Mouse (Mus musculus): ENCODE results near the gene Rph3a.

- TF ChIP-seq GATA1 (IDR thresholded peaks at IDR 0.05; ENCODE audit: borderline replicate concordance, low read length) (no peak), FLI1 (IDR thresholded peaks at IDR 0.05; ENCODE audit: low read length) (no peak)
These were observed 57.6 kb downstream of the Rph3a start for GRCm38 (mm10) chr5:120952242-120952770.

Measured in megakaryocyte, embryonic 14.5 days (primary cell).